Mouse (Mus musculus) bone marrow, adult 2 months (tissue): ENCODE results near the gene Coa3.

Source experiments
- CTCF ChIP-seq: fragments of 200-500 bp; IDR thresholded peaks from 2 replicates; pipeline ENCODE4 v1.5.1; 2011; ENCODE audit warnings: low read length, control low read depth; ENCODE audit not compliant: control insufficient read depth, insufficient read depth
- POLR2A ChIP-seq: fragments of 200-500 bp; IDR thresholded peaks from 2 replicates; pipeline ENCODE4 v1.6.1; 2011; ENCODE audit warnings: low read depth, mild to moderate bottlenecking, control low read depth, low read length, borderline replicate concordance; ENCODE audit not compliant: control insufficient read depth

- TF ChIP-seq POLR2A: no peak
- TF ChIP-seq CTCF: no peak
Measured at GRCm38 (mm10) chr11:101316501-101316917, 37.6 kb upstream of the Coa3 start.
